Mouse (Mus musculus) G1E (cell line): ENCODE results near the gene 2510009E07Rik. TPM values are rescaled to one million over a fixed set of nuclear protein-coding genes. Genes with fewer than 3 reads are reported as not detected.

ENCODE experiments used
- ATAC-seq: 2 replicates; pipeline ENCODE4 v1.8.0; 2016; ENCODE audit warnings: mild to moderate bottlenecking; ENCODE audit not compliant: insufficient number of reproducible peaks, poor library complexity, low FRiP score, severe bottlenecking; ENCODE audit errors: extremely low read depth
- DNase-seq: peaks from one replicate; pipeline ENCODE4 v3.0.0; 2012; ENCODE audit warnings: low spot score
- H3K27me3 ChIP-seq: 2 replicates; pipeline ENCODE4 v1.6.1; 2012; ENCODE audit warnings: mild to moderate bottlenecking, low read length, inconsistent platforms; ENCODE audit not compliant: insufficient read depth
- H3K36me3 ChIP-seq: replicated peaks from 2 replicates; pipeline ENCODE3; 2012; ENCODE audit warnings: mild to moderate bottlenecking, inconsistent platforms
- H3K4me1 ChIP-seq: 2 replicates; pipeline ENCODE4 v1.6.1; 2012; ENCODE audit warnings: low read depth, low read length, inconsistent platforms, mixed read lengths; ENCODE audit not compliant: insufficient read depth
- H3K4me3 ChIP-seq: 2 replicates; pipeline ENCODE4 v1.5.1; 2012; ENCODE audit warnings: low read depth, mild to moderate bottlenecking, inconsistent platforms, low read length, moderate library complexity, mixed read lengths
- H3K9me3 ChIP-seq: replicated peaks from 2 replicates; pipeline ENCODE4 v1.6.1; 2012; ENCODE audit warnings: inconsistent platforms
- CTCF ChIP-seq: IDR thresholded peaks from 2 replicates; pipeline ENCODE4 v1.5.1; 2012; ENCODE audit warnings: low read depth, low read length, inconsistent platforms, mixed read lengths
- GATA1 ChIP-seq: IDR thresholded peaks from 2 replicates; pipeline ENCODE4 v1.6.1; 2012; ENCODE audit warnings: borderline replicate concordance, low read length, inconsistent platforms, mixed read lengths
- GATA2 ChIP-seq: IDR thresholded peaks from 2 replicates; pipeline ENCODE4 v1.6.1; 2012; ENCODE audit warnings: low read depth, low read length, inconsistent platforms, borderline replicate concordance
- POLR2AphosphoS5 ChIP-seq: IDR thresholded peaks from 2 replicates; pipeline ENCODE4 v1.6.1; 2012; ENCODE audit warnings: low read depth, low read length, inconsistent platforms; ENCODE audit not compliant: insufficient replicate concordance
- TAL1 ChIP-seq: conservative IDR thresholded peaks from 2 replicates; pipeline ENCODE4 v1.6.1; 2012; ENCODE audit warnings: low read depth, low read length, inconsistent platforms, mixed read lengths
- polyA plus RNA-seq: library from polyadenylated mRNA; stranded (reverse); fragments of >175 nt; gene quantifications from 2 replicates; pipeline ENCODE4 v1.2.3, GENCODE M21; 2012
- total RNA-seq, 2 experiments: library from RNA; stranded (forward) in 1 of 2; stranded (reverse) in 1 of 2; fragments of 200-1000 nt in 1 of 2; fragments of >200 nt in 1 of 2; fragmentation: Nextera tagmentation in 1 of 2; gene quantifications; 2 replicates each; pipeline ENCODE4 v1.2.3; 2014 to 2017

Gene 2510009E07Rik
- total and polyA plus RNA-seq, 3 experiments = 0.27 TPM; not detected in 2

DNA sequence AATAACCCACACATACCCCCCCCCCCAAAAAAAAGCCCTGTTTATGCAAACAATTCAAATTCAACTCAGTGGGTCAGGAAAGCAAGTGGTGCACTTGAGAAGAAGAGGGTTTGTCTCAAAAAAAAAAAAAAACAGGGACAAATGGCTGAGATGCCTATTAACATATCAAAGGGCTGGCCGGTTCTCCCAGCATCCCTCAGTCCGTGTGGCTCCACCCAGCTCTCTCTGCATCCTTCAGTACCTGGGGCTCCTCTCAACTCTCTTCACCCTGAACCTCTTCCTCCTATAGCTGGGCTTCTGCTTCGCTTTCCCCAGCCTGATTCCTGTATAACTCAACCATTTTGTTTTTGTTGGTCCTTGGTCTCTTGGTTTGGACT is 7.8 kb upstream of the 2510009E07Rik start:
- DNase-seq = no peak
- H3K36me3 ChIP-seq = no peaks in the 10 kb centered on the region
- no peak for ATAC-seq
- no peaks in the 10 kb centered on the region for H3K4me1 ChIP-seq
- H3K9me3 ChIP-seq = no peaks in the 10 kb centered on the region
- no peak overlapping the region for H3K4me3 ChIP-seq
- H3K27me3 ChIP-seq = 0 out of 2 replicates have a peak, but pooled peaks cover 2% of the 10 kb centered on the region
- TF ChIP-seq TAL1 = no peak
- no peak for TF ChIP-seq GATA1
- TF ChIP-seq GATA2 = no peak
- TF ChIP-seq POLR2AphosphoS5 = no peak
- no peak for TF ChIP-seq CTCF

DNA sequence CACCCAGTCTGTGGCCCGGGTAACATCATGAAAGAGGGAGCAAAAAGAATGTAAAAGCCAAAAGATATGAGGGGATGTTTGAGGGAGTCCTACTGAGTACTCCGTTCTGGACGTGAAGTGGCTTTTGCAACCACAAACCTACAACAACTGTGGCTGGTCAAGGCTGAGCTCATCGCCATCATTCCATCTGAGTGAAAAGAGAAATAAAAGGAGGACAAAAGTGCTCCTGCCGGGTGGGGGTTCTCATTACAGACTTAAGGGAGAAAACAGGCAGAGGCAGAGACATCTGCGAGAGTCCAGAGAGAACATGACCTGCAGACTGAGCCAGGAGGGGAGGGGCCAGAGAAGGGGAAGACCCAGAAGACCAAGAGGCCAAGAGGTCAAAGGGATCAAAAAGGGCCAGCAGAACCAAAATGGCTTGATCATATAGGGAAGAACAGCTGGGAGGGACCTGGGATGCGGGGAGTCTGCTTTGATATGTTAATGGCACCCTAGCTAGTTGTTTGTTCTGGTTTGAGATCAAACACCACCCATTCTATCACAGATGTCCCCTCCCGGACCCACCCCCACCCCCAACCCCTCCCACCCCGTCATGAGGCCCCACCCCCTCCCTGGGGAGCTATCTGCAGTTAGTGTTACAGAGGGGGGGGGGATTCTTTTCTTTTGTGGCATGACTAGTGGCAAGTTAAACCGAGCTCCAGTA is 7.3 kb upstream of the 2510009E07Rik start:
- Histone ChIP-seq H3K4me1 (no peaks in the 10 kb centered on the region), H3K36me3 (no peaks in the 10 kb centered on the region), H3K27me3 (0 out of 2 replicates have a peak, but pooled peaks cover 2% of the 10 kb centered on the region), H3K4me3 (no peak overlapping the region), H3K9me3 (no peaks in the 10 kb centered on the region)
- TF ChIP-seq TAL1 (no peak), POLR2AphosphoS5 (no peak)
- no peak for ATAC-seq
- no peak for DNase-seq

DNA sequence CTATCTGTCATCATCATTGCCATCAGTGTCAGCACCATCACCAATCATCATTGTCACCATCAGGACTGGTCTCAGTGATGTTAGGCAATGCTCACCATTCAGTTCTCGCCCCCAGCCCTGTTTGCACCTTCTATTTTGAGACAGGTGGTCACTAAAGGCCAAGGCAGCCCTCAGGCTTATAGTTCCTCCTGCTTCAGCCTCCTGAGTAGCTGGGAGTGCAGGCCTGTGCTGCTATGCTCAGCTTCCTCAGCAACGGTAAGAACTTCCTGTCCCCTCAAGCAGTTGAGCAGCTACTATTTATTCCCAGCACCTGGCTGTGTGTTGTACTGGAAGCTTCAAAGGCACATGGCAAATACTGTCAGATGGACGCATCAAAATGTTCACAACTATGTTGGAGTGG is 3.7 kb upstream of the 2510009E07Rik start:
- no peak for ATAC-seq
- no peak for TF ChIP-seq POLR2AphosphoS5
- TF ChIP-seq GATA1 = no peak
- no peak for TF ChIP-seq GATA2
- TF ChIP-seq TAL1 = no peak
- TF ChIP-seq CTCF = no peak

DNA sequence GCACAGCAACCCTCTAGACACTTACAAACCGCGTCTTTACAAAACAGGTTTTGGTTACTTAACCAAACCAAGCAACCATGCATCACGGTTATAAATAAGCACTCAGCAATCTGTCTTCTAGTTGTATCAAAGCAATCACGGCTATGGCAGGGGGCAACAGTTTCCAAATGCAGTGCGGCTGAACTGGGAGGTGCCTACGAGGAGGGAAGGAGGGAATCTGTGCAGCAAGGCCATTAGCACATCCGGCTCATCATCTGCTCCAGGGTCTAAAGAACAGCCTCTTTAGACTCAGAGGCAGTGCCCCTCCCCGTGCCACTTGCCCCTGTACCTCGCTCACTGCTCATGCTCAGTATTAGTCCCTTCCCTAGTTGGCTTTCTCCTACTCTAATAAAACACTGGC is 2.5 kb upstream of the 2510009E07Rik start:
- ATAC-seq = no peak
- DNase-seq = no peak
- no peaks in the 10 kb centered on the region; the same call in 1 of the 2 replicates for H3K9me3 ChIP-seq
- H3K4me3 ChIP-seq = no peak overlapping the region
- no peaks in the 10 kb centered on the region; the same call in 1 of the 2 replicates for H3K4me1 ChIP-seq
- H3K27me3 ChIP-seq = peaks cover 14% of the 10 kb centered on the region; the same call in 1 of the 2 replicates
- H3K36me3 ChIP-seq = no peaks in the 10 kb centered on the region
- TF ChIP-seq POLR2AphosphoS5 (no peak), GATA1 (no peak), GATA2 (no peak), CTCF (no peak), TAL1 (no peak)

More for the DNA sequence above, 3.7 kb upstream of the 2510009E07Rik start:
- DNase-seq = no peak
- Histone ChIP-seq H3K4me1 (no peaks in the 10 kb centered on the region; the same call in 1 of the 2 replicates), H3K36me3 (no peaks in the 10 kb centered on the region), H3K4me3 (no peak overlapping the region), H3K9me3 (no peaks in the 10 kb centered on the region; the same call in 1 of the 2 replicates), H3K27me3 (peaks cover 14% of the 10 kb centered on the region; the same call in 1 of the 2 replicates)

DNA sequence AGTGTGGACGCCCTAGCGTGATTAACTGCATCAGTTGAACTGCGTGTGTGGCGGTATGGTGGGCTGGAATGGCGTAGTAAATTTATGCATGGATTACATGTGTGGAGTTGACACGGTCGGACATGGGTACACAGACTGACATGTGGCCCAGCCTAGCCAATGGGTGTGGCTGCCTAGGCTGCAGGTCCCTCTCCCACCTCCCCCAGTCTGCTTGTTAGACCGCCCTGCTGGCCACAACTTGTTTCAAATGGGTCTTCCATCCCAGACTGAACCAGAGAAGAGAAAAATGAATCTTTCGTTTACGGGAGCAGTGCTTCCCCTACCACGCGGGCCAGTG is 745 bp upstream of the 2510009E07Rik start:
- H3K27me3 ChIP-seq = peaks cover 14% of the 10 kb centered on the region; the same call in 1 of the 2 replicates
- H3K4me1 ChIP-seq = no peaks in the 10 kb centered on the region; the same call in 1 of the 2 replicates
- H3K36me3 ChIP-seq = no peaks in the 10 kb centered on the region
- ATAC-seq (no peak), DNase-seq (no peak)
- no peak overlapping the region for H3K4me3 ChIP-seq
- no peaks in the 10 kb centered on the region; the same call in 1 of the 2 replicates for H3K9me3 ChIP-seq
- no peak for TF ChIP-seq GATA1
- no peak for TF ChIP-seq CTCF
- no peak for TF ChIP-seq GATA2
- no peak for TF ChIP-seq POLR2AphosphoS5
- TF ChIP-seq TAL1 = no peak

DNA sequence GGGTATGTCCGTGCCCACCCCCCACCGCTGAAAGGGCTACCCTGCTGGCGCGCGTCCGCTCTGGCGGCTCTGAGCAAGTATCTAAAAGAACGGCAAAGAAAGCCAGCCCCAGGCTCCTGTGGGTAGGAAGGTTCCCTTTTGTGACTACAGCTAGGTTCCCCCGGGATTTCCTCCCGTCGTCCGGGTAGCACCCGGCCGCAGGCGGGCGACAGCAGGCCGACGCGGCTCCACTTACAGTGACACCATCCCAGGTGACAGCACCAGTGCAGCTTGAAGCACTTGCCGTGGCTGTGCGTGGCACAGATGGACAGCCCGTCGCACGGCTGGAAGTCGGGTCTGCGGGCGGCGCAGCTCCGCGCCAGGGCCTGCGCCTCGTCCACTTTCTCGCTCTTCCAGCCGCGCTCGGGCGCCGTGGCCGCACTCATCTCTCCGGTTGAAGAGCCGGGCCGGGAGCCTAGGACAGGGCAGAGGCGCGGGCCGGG is 443 bp downstream of the 2510009E07Rik start:
- Histone ChIP-seq H3K27me3 (peaks cover 12% of the 10 kb centered on the region; the same call in 1 of the 2 replicates), H3K9me3 (no peaks in the 10 kb centered on the region; the same call in 1 of the 2 replicates), H3K4me3 (no peak overlapping the region), H3K36me3 (no peaks in the 10 kb centered on the region), H3K4me1 (no peaks in the 10 kb centered on the region; the same call in 1 of the 2 replicates)
- no peak for TF ChIP-seq TAL1
- TF ChIP-seq CTCF = no peak
- no peak for TF ChIP-seq GATA2
- no peak for TF ChIP-seq POLR2AphosphoS5
- TF ChIP-seq GATA1 = no peak
- DNase-seq = no peak
- no peak for ATAC-seq
